Mouse (Mus musculus): ENCODE results near the gene Ifit1bl1.

- TF ChIP-seq CTCF (IDR thresholded peaks at IDR 0.05; ENCODE audit: borderline replicate concordance, insufficient read depth, low read length) (no peak), POLR2A (IDR thresholded peaks at IDR 0.05; ENCODE audit: low read depth, low read length) (no peak)
These were observed 12.8 kb downstream of the Ifit1bl1 start for GRCm38 (mm10) chr19:34588959-34589358.

All from embryonic fibroblast, embryonic 13.5 days (primary cell).